Mouse (Mus musculus) lung, adult 2 months (tissue): ENCODE results near the gene Erich6.

Experiments used
- CTCF ChIP-seq: fragments of 200-500 bp; IDR thresholded peaks from 2 replicates; pipeline ENCODE4 v1.5.1; 2011; ENCODE audit warnings: mild to moderate bottlenecking, low read length, control low read depth; ENCODE audit not compliant: insufficient read depth
- POLR2A ChIP-seq: fragments of 200-500 bp; IDR thresholded peaks from 2 replicates; pipeline ENCODE4 v1.6.1; 2011; ENCODE audit warnings: low read depth, mild to moderate bottlenecking, control low read depth, low read length, borderline replicate concordance; ENCODE audit errors: extremely low read depth

DNA sequence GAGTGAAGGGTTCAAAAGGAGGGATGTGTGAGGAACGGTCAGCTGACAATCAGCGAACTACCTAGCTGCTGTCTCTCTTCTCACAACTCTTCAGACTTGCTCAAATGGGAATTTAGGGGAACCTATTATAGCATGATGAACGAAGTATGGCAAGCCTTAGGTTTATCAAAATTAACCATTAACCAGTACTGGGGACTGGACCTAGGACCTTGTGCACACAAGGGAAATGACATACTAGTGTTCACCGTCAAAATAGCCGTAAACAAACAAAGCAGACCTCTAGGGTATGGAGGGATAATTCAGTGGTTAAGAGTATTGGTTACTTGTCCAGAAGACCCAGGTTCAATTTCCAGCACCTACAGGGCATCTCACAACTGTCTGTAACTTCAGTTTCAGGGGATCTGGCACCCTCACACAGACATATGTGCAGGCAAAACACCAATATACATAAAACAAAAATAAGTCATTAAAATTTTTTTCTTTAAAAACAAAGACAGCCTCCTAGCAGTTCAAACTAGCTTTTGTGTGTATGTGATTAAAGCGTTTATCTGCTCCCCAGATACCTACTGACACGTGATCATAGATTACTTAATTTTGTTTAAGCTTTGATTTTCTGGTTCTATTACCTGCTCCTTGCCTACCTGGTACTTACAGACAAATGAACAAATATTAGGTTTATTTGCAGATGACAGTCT, 44.1 kb upstream of the Erich6 start:
- TF ChIP-seq CTCF (no peak), POLR2A (no peak)
